Mouse (Mus musculus) heart, postnatal 0 days (tissue): ENCODE measurements around the gene Spata32.

Source experiments
- CTCF ChIP-seq: IDR thresholded peaks from 2 replicates; pipeline ENCODE4 v1.5.1; 2016; ENCODE audit warnings: antibody characterized with exemption, control low read depth, low read depth
- EP300 ChIP-seq: IDR thresholded peaks from 2 replicates; pipeline ENCODE4 v1.6.1; 2016; ENCODE audit warnings: antibody characterized with exemption, low read depth

DNA sequence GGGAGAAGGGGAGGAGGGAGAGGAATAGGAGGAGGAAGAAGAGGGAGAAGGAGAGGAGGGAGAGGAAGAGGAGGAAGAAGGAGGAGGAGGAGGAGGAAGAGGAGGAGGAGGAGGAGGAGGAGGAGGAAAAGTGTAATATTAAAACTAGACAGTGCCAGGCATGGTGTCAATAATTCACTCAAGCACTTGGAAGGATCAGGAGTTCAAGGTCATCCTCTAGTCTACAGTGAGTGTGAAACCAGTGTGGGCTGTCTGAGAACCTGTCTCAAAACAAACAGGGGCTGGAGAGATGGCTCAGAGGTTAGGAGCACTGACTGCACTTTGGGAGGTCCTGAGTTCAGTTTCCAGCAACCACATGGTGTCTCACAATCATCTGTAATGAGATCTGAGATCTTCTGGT is 15.9 kb downstream of the Spata32 start:
- TF ChIP-seq CTCF (no peak), EP300 (no peak)
